Mouse (Mus musculus) intestine, embryonic 14.5 days (tissue): ENCODE results near the gene Spock2. TPM values are rescaled to one million over a fixed set of nuclear protein-coding genes. Genes with fewer than 3 reads are reported as not detected.
"Not testable (repeated sequence)": the region's sequence is repeated elsewhere in the genome, so short reads cannot be mapped to it uniquely, and the experiment has no call there.

Source experiments
- ATAC-seq: fragments of 200-750 bp; cut with Nextera tagmentation; replicated peaks from 2 replicates; pipeline ENCODE4 v1.8.0; 2017; ENCODE audit warnings: low read depth, moderate number of reproducible peaks, moderate TSS enrichment, moderate library complexity; ENCODE audit not compliant: low FRiP score, low TSS enrichment
- DNase-seq: peaks from one replicate; pipeline ENCODE4 v3.0.0-alpha.2; 2018; ENCODE audit warnings: low spot score
- H3K27ac ChIP-seq: fragments of 300-500 bp; sonication (generic); 2 replicates; pipeline ENCODE4 v1.5.1; 2014; ENCODE audit warnings: low read depth, mild to moderate bottlenecking, control low read depth
- H3K27me3 ChIP-seq: fragments of 300-500 bp; sonication (generic); replicated peaks from 2 replicates; pipeline ENCODE4 v1.6.1; 2014; ENCODE audit warnings: low read length, control low read depth; ENCODE audit not compliant: control insufficient read depth, insufficient read depth
- H3K36me3 ChIP-seq: fragments of 300-500 bp; sonication (generic); 2 replicates; pipeline ENCODE4 v1.6.1; 2014; ENCODE audit warnings: low read length, control low read depth; ENCODE audit not compliant: control insufficient read depth, insufficient read depth
- H3K4me1 ChIP-seq: fragments of 300-500 bp; sonication (generic); replicated peaks from 2 replicates; pipeline ENCODE4 v1.6.1; 2014; ENCODE audit warnings: low read length, control low read depth, mixed read lengths; ENCODE audit not compliant: control insufficient read depth, insufficient read depth
- H3K4me2 ChIP-seq: fragments of 300-500 bp; sonication (generic); 2 replicates; pipeline ENCODE4 v1.6.1; 2014; ENCODE audit warnings: low read length
- H3K4me3 ChIP-seq: fragments of 300-500 bp; sonication (generic); 2 replicates; pipeline ENCODE4 v1.5.1; 2014; ENCODE audit warnings: low read depth, low read length, control low read depth, mixed read lengths
- H3K9ac ChIP-seq: fragments of 300-500 bp; sonication (generic); 2 replicates; pipeline ENCODE4 v1.6.1; 2014; ENCODE audit warnings: mild to moderate bottlenecking, low read length
- H3K9me3 ChIP-seq: fragments of 300-500 bp; sonication (generic); 2 replicates; pipeline ENCODE4 v1.6.1; 2016; ENCODE audit warnings: low read length, control low read depth; ENCODE audit not compliant: control insufficient read depth
- WGBS: fragments of 180-500 bp; shearing (Covaris S2); extraction: QIAGEN DNeasy Blood & Tissue Kit; methylation state at CpG from one replicate; pipeline ENCODE4 v1.1.7; 2014; 5-methylcytosine and 5-hydroxymethylcytosine counted together
- polyA plus RNA-seq: library from polyadenylated mRNA; unstranded; fragments of >200 nt; fragmentation: Nextera tagmentation; extraction: Ambion mirVana; gene quantifications from 2 replicates; pipeline ENCODE4 v1.2.1, GENCODE M21; 2014

The Spock2 gene
- polyA plus RNA-seq, 1 experiment from 2014 or later, result 3.7 TPM

DNA sequence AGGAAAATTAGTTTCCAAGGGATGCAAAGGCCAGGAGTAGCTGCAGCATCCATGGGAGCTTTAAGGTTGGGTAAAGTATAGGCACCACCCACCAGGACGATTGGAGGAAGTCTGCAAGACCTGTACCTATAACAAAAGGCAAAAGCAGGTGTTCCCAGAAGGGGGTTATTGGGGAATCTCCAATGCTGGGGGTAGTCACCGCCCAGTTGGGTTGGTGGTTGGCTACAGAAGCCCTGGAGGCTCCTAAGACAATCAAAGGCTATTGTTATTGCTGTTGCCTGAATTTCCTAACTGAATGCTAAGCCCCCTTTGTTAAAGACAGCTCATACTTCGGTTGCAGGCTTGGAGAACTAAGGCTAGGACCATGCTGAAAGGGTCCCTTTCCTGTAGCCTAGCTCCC lies 60.0 kb downstream of the Spock2 start:
- Histone ChIP-seq H3K4me3 (no peak overlapping the region), H3K9me3 (no peaks in the 10 kb centered on the region), H3K36me3 (no peaks in the 10 kb centered on the region), H3K4me2 (no peak overlapping the region), H3K27me3 (no peaks in the 10 kb centered on the region), H3K27ac (no peak overlapping the region), H3K4me1 (no peaks in the 10 kb centered on the region), H3K9ac (no peak overlapping the region)
- DNase-seq, result no peak
- 45% methylated on average over 3 of the region's 3 CpGs for WGBS
- no peak for ATAC-seq

GRCm38 (mm10) chr10:60168306-60168705 lies 62.3 kb downstream of the Spock2 start:
- no peak overlapping the region for H3K4me2 ChIP-seq
- no peak overlapping the region for H3K4me3 ChIP-seq
- no peak overlapping the region for H3K27ac ChIP-seq
- H3K9me3 ChIP-seq, result no peaks in the 10 kb centered on the region
- DNase-seq (no peak), ATAC-seq (no peak)
- H3K36me3 ChIP-seq, result no peaks in the 10 kb centered on the region
- H3K9ac ChIP-seq, result no peak overlapping the region
- H3K27me3 ChIP-seq, result no peaks in the 10 kb centered on the region
- WGBS, result 86% methylated on average over 2 of the region's 2 CpGs
- no peaks in the 10 kb centered on the region for H3K4me1 ChIP-seq

GRCm38 (mm10) chr10:60168960-60169359 lies 62.9 kb downstream of the Spock2 start:
- H3K4me2 ChIP-seq, result no peak overlapping the region
- H3K36me3 ChIP-seq, result no peaks in the 10 kb centered on the region
- ATAC-seq, result no peak
- no peak for DNase-seq
- no peak overlapping the region for H3K4me3 ChIP-seq
- H3K4me1 ChIP-seq, result no peaks in the 10 kb centered on the region
- WGBS, result 64% methylated on average over 3 of the region's 3 CpGs
- no peak overlapping the region for H3K9ac ChIP-seq
- no peak overlapping the region for H3K27ac ChIP-seq
- no peaks in the 10 kb centered on the region for H3K27me3 ChIP-seq
- no peaks in the 10 kb centered on the region for H3K9me3 ChIP-seq

GRCm38 (mm10) chr10:60170326-60171089 lies 64.5 kb downstream of the Spock2 start:
- 71% methylated on average over 10 of the region's 10 CpGs for WGBS
- no peak for DNase-seq
- H3K9me3 ChIP-seq, result no peaks in the 10 kb centered on the region
- H3K9ac ChIP-seq, result no peak overlapping the region
- no peak overlapping the region for H3K27ac ChIP-seq
- no peaks in the 10 kb centered on the region for H3K27me3 ChIP-seq
- no peaks in the 10 kb centered on the region for H3K4me1 ChIP-seq
- no peak overlapping the region for H3K4me2 ChIP-seq
- no peak for ATAC-seq
- no peak overlapping the region for H3K4me3 ChIP-seq
- H3K36me3 ChIP-seq, result no peaks in the 10 kb centered on the region

DNA sequence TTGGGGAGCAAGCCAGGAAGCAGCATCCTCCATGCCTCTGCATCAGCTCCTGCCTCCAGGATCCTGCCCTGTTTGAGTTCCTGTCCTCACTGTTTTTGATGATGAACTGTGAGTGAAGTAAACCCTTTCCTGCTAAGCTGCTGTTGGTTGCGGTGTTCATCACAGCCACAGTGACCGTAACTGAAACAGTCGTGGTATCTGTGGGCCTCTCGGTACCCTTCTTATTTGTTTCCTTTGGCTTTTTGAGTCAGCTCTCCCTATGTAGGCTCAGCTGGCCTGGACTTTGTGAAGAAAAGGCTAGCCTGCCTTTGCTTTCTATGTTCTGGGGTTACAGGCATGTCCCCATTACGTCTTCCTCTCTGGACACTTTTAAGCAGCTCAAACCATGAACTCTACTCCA lies 65.3 kb downstream of the Spock2 start:
- no peak overlapping the region for H3K4me2 ChIP-seq
- no peaks in the 10 kb centered on the region for H3K9me3 ChIP-seq
- H3K4me1 ChIP-seq, result no peaks in the 10 kb centered on the region
- no peak overlapping the region for H3K9ac ChIP-seq
- no peaks in the 10 kb centered on the region for H3K36me3 ChIP-seq
- DNase-seq, result no peak
- no peak for ATAC-seq
- H3K27me3 ChIP-seq, result no peaks in the 10 kb centered on the region
- H3K4me3 ChIP-seq, result no peak overlapping the region
- 95% methylated on average over 5 of the region's 5 CpGs for WGBS
- H3K27ac ChIP-seq, result no peak overlapping the region

DNA sequence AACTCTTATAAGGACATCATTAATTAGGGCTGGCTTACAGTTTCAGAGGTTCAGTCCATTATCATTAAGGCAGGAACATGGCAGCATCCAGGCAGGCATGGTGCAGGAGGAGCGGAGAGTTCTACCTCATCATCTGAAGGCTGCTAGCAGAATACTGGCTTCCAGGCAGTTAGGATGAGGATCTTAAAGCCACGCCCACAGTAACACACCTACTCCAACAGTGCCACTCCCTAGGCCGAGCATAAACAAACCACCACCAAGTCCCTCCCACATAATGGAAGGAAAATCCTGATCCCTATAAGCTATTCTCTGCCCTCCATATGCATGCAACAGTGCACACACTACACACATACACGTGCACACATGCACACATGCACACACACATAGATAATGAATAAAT lies 66.3 kb downstream of the Spock2 start:
- Histone ChIP-seq H3K4me3 (no peak overlapping the region), H3K36me3 (no peaks in the 10 kb centered on the region), H3K9ac (no peak overlapping the region), H3K4me1 (no peaks in the 10 kb centered on the region), H3K4me2 (no peak overlapping the region), H3K27me3 (no peaks in the 10 kb centered on the region), H3K9me3 (no peaks in the 10 kb centered on the region), H3K27ac (no peak overlapping the region)
- 91% methylated on average over 4 of the region's 4 CpGs for WGBS
- DNase-seq (no peak), ATAC-seq (no peak)

GRCm38 (mm10) chr10:60173035-60173434 lies 67.0 kb downstream of the Spock2 start:
- Histone ChIP-seq H3K4me1 (no peaks in the 10 kb centered on the region), H3K9me3 (no peaks in the 10 kb centered on the region), H3K27ac (no peak overlapping the region), H3K4me3 (no peak overlapping the region), H3K27me3 (no peaks in the 10 kb centered on the region), H3K9ac (no peak overlapping the region), H3K36me3 (no peaks in the 10 kb centered on the region), H3K4me2 (no peak overlapping the region)
- ATAC-seq, result no peak
- DNase-seq, result no peak
- 75% methylated on average over 10 of the region's 10 CpGs for WGBS

DNA sequence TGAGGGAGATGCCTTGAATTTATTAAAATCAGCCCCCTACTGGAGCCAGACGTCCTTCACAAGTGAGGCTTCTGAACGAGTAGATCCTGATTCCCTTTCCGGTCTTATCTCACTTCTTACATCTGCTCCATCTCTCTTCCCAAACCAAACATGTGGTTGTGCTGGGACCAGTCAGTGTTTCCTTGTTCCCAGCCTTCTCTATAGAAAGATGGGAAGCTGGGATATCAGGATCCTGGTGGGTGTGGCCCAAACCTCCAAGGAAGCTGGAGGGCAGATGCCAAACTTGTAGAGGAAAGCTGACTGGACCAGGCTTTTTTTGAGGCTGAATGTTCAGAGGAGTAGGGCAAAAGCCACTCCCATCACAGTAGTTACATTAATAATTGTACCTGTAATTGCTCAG lies 68.5 kb downstream of the Spock2 start:
- no peaks in the 10 kb centered on the region for H3K27me3 ChIP-seq
- H3K4me3 ChIP-seq, result no peak overlapping the region
- WGBS, result 64% methylated on average over 3 of the region's 3 CpGs
- H3K9ac ChIP-seq, result no peak overlapping the region
- no peak overlapping the region for H3K4me2 ChIP-seq
- H3K36me3 ChIP-seq, result no peaks in the 10 kb centered on the region
- H3K4me1 ChIP-seq, result no peaks in the 10 kb centered on the region
- no peak overlapping the region for H3K27ac ChIP-seq
- no peaks in the 10 kb centered on the region for H3K9me3 ChIP-seq
- no peak for DNase-seq
- ATAC-seq, result no peak

GRCm38 (mm10) chr10:60175306-60175705 lies 69.3 kb downstream of the Spock2 start:
- H3K4me3 ChIP-seq, H3K36me3 ChIP-seq, H3K27ac ChIP-seq, ATAC-seq, DNase-seq, H3K9ac ChIP-seq, H3K27me3 ChIP-seq, H3K4me2 ChIP-seq, H3K9me3 ChIP-seq, H3K4me1 ChIP-seq: not testable (repeated sequence)
- 89% methylated on average over 9 of the region's 9 CpGs for WGBS
